Mouse (Mus musculus) limb, embryonic 10.5 days (tissue): ENCODE data around the gene Dpy19l3. TPM values are rescaled to one million over a fixed set of nuclear protein-coding genes. Genes with fewer than 3 reads are reported as not detected.

Experiments used
- DNase-seq: peaks from one replicate; pipeline ENCODE4 v3.0.0-alpha.2; 2017; ENCODE audit warnings: low spot score
- H3K27ac ChIP-seq: fragments of 300-500 bp; sonication (generic); 2 replicates; pipeline ENCODE4 v1.5.1; 2016; ENCODE audit warnings: mild to moderate bottlenecking
- H3K27me3 ChIP-seq: fragments of 300-500 bp; sonication (generic); 2 replicates; pipeline ENCODE4 v1.6.1; 2016; ENCODE audit warnings: low read depth, mild to moderate bottlenecking; ENCODE audit not compliant: poor library complexity, severe bottlenecking
- H3K36me3 ChIP-seq: fragments of 300-500 bp; sonication (generic); 2 replicates; pipeline ENCODE4 v1.6.1; 2016; ENCODE audit warnings: mild to moderate bottlenecking, moderate library complexity
- H3K4me1 ChIP-seq: fragments of 300-500 bp; sonication (generic); 2 replicates; pipeline ENCODE4 v1.6.1; 2016
- H3K4me3 ChIP-seq: fragments of 300-500 bp; sonication (generic); 2 replicates; pipeline ENCODE4 v1.5.1; 2016; ENCODE audit warnings: mild to moderate bottlenecking, moderate library complexity
- H3K9me3 ChIP-seq: fragments of 300-500 bp; sonication (generic); replicated peaks from 2 replicates; pipeline ENCODE4 v1.6.1; 2016; ENCODE audit warnings: mild to moderate bottlenecking
- WGBS: fragments of 180-500 bp; shearing (Covaris S2); methylation state at CpG from one replicate; pipeline ENCODE4 v1.1.7; 2016; 5-methylcytosine and 5-hydroxymethylcytosine counted together
- polyA plus RNA-seq: library from polyadenylated mRNA; unstranded; fragments of >200 nt; fragmentation: Nextera tagmentation; extraction: Ambion mirVana; gene quantifications from 2 replicates; pipeline ENCODE4 v1.2.1, GENCODE M21; 2016

The Dpy19l3 gene
- polyA plus RNA-seq, result 30.3 and 33.9 TPM in 2 replicates

DNA sequence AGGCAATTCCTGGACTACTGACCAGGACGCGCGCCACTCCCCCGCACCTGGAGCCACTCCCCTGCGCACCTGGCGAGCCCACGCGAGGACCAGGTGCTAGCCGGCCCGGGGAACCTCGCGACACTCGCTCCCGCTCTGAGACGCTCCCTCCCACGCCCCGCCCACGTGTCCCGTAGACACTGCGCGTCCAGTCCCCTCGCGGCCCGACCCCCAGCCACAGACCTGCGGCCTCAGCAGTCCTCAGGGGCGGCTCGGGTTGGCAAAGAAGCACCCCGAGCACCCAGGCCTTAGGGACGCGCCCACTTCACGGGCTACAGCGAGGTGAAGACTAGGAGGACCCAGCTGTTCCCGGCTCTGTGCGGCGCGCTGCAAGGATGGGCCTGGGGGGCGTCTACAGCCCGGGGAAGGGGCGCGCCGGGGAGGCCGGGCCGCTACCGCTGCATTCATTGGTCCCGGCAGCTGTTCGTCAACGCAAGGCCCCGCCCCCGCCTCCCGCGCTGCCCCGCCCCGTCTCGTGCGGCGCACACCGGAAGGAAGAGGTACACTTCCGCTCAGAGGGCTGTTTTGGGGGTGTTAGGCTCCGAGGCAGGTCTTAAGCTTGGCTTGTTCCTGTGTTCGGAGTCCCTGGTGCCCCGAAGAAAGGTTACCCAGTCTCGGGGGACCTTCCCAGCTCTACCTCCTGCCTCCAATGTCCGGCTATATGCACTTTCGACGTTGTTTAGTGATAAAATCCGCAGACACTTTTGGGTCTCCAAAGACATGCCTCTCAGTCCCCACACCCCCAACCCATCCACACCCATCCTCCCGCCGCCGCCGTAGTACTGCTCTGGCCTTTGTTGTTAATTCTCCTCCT is at the start of gene Dpy19l3:
Gene Dpy19l3 (minus strand): TSS at position 422 of the 853 bp plus-strand sequence.
- WGBS, result under 1% methylated on average over 70 of the region's 70 CpGs
- H3K27ac ChIP-seq, result peak within 1 kb of the TSS; percentile 88
- DNase-seq, result peak; percentile 95

DNA sequence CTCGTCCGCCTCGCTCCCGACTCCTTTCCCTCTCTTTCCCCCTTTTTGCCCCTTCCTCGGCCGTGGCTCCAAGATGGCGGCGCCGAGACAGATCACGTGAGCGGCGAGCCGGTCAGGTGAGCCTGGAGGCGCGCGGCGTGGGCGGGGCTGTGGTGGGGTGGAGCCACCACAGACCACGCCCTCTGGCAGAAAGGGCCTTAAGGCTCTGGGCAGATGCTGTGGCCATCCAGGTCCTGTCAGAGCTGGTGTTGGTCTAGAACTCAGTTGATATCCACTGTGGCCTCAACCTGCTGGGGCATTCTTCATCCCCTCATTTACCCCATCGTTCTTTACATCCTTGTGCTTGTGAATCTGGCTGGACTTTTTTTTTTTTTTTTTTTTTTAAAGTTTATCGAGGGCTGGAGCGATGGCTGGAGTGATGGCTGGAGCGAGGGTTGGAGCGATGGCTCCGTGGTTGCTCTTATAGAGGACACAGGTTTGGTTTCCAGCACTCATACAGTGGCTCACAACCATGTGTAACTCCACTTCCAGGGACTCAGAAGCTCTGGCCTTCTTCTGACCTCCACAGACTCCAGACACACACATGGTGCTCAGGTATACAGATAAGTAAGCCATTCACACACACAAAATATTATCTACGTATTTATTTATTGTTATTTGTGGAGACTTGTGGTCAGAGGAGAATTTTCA is 48.8 kb upstream of the Dpy19l3 start, which contains the start of gene Zfp507:
Gene Zfp507 (minus strand): TSS at position 98 of the 690 bp plus-strand sequence.
- no peaks in the 10 kb centered on the region for H3K9me3 ChIP-seq
- peak within 1 kb of the TSS; percentile 97 for H3K4me3 ChIP-seq
- no peaks in the 10 kb centered on the region for H3K27me3 ChIP-seq
- DNase-seq, result peak; percentile 98
- 19% methylated on average over 26 of the region's 26 CpGs for WGBS
- H3K27ac ChIP-seq, result peak within 1 kb of the TSS; percentile 98
- peaks cover 11% of the 10 kb centered on the region for H3K4me1 ChIP-seq
- peaks cover 33% of the 10 kb centered on the region for H3K36me3 ChIP-seq

More for the DNA sequence above, at the start of gene Dpy19l3:
- no peaks in the 10 kb centered on the region for H3K9me3 ChIP-seq
- peaks cover 20% of the 10 kb centered on the region for H3K4me1 ChIP-seq
- peaks cover 29% of the 10 kb centered on the region for H3K36me3 ChIP-seq
- H3K4me3 ChIP-seq, result peak within 1 kb of the TSS; percentile 88
- H3K27me3 ChIP-seq, result no peaks in the 10 kb centered on the region

DNA sequence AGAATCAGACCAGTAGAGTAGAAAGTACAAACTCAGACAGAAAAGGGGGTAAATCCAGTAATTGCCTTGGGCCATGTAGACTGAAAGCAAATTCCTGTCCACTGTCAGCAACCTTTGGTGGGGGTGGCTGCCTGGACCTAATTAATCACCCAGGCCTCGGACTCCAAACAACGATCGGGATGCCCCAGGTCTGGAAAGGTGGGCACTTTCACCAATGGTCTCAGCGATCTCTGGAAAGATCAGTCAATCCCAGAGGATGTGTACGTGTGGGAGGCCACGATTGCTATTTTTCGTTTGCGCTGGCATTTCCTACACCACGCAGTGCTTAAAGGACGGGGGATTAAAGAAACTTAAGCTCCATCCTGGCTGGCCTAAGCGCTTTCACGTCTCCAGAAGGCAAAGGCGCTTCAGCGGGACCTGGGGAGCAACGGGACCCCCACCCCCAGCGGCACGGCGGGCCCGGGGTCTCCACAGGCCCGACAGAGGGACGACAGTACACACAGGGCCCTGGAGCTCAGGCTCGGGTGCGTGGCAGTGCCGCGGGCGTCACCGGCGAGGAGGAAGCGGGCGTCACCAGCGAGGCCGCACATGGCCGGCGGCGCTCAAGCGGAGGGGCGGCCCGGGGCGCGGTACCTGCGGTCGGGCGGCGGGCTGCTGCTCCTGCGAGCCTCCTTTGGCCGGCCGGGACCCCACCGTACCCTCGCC is 48.1 kb upstream of the Dpy19l3 start:
- DNase-seq, result no peak

DNA sequence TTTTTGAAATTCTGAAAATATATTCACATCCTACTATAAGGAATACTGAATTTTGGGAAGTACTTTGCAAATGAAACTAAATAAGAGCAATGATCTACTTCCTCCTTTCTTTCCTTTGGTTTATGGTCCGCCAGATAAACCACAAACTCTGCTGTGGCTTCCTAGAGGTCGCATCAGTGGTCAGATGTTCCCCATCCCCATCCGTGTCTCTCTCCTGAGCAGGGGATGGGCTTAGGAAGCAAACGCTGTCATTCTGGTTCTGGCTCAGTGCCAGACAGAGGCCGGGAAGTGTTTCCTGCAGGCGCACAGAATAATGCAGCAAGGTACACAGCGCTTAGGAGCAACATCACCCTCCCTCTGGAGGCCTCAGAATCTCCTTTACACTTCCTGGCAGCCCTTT is 41.9 kb upstream of the Dpy19l3 start:
- H3K36me3 ChIP-seq, result peaks cover 100% of the 10 kb centered on the region
- WGBS, result 88% methylated on average over 7 of the region's 7 CpGs
- H3K9me3 ChIP-seq, result no peaks in the 10 kb centered on the region
- DNase-seq, result no peak
- H3K4me3 ChIP-seq, result no peak overlapping the region
- H3K27ac ChIP-seq, result no peak overlapping the region
- H3K27me3 ChIP-seq, result no peaks in the 10 kb centered on the region
- peaks cover 8% of the 10 kb centered on the region for H3K4me1 ChIP-seq

More for the DNA sequence above, 48.1 kb upstream of the Dpy19l3 start:
- Histone ChIP-seq H3K4me3 (peak overlapping the region; percentile 97), H3K36me3 (peaks cover 40% of the 10 kb centered on the region), H3K4me1 (peaks cover 11% of the 10 kb centered on the region), H3K9me3 (no peaks in the 10 kb centered on the region), H3K27ac (peak overlapping the region; percentile 98), H3K27me3 (no peaks in the 10 kb centered on the region)
- 1% methylated on average over 49 of the region's 49 CpGs for WGBS

DNA sequence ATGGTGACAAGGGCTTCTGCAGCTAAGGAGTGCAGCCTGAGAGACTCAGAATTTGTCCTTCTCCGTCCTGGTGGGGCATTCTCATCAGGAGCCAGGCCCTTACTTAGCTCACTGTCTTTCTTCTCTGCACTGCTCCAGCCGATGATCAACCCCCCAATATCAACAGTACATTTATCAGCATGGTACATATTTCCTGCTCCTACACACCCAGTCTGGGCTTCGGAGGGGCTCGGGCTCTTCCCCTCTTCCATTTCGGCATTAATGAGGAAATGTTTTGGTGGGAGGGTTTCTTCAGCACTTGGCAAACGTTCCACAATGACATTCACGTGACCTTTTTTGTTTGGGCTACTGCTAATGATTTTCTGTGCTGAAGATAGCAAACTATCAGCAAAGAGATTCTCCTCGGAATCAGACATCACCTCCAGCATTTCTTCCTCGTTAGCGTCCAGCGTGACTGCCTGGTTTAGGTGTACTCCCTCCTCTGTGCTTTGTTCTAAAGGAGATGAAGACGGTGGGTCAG is 40.0 kb upstream of the Dpy19l3 start:
- H3K27ac ChIP-seq, result no peak overlapping the region
- no peak for DNase-seq
- H3K36me3 ChIP-seq, result peaks cover 100% of the 10 kb centered on the region
- H3K27me3 ChIP-seq, result no peaks in the 10 kb centered on the region
- WGBS, result 93% methylated on average over 12 of the region's 12 CpGs
- no peak overlapping the region for H3K4me3 ChIP-seq
- H3K4me1 ChIP-seq, result peaks cover 10% of the 10 kb centered on the region
- no peaks in the 10 kb centered on the region for H3K9me3 ChIP-seq

DNA sequence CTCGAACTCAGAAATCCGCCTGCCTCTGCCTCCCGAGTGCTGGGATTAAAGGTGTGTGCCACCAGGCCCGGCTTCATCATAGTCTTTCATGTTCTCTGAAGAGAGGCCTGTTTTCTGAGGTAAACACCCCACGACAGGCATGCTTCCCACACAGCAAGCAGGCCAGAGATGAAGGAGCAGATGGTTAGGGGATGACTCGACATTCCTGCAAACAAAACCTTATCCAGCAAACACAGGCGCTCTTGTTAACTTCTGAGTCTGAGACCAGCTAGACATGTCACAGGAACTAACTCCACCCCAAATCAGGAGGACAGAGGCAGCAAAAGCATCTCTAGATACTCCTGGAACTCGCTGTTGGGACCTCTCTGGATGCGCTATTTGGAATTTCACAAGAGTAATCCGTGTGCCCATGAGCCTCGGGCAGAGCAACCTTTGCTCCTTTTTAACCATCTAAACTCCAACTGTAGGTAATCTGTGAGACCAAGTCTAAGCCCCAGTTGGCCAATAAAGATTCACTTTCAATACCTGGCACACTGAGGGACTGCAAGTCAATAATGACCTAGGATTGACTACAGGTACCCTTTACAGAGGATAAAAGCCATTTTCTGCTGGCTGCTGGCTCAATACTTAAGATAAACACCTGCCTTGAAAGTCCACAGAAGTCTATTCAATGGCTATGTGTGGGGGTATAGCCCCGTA is 38.0 kb upstream of the Dpy19l3 start:
- H3K4me3 ChIP-seq, result no peak overlapping the region
- WGBS, result 89% methylated on average over 12 of the region's 12 CpGs
- H3K36me3 ChIP-seq, result peaks cover 98% of the 10 kb centered on the region
- no peaks in the 10 kb centered on the region for H3K9me3 ChIP-seq
- no peak for DNase-seq
- H3K4me1 ChIP-seq, result peaks cover 10% of the 10 kb centered on the region
- no peak overlapping the region for H3K27ac ChIP-seq
- H3K27me3 ChIP-seq, result no peaks in the 10 kb centered on the region

DNA sequence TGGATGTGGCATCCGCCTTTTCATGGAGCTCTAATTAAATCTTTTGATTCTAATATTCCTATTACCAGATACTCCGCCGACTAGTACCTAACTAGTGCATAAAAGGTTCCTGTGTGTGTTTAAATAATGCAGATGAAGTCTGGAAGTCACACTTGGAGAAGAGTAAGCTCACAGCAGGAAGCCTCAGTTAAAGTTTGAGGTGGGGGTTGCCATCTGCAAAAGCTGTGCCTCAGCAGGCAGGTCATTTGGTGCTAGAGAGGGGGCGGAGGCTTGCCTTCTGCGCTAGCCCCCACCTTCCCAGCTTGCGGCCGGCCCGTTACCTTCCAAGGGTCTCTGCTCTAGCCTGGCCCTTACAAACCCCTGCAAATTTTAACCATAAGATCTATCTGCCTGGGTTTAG is 36.7 kb upstream of the Dpy19l3 start:
- Histone ChIP-seq H3K36me3 (peaks cover 98% of the 10 kb centered on the region), H3K4me1 (peaks cover 10% of the 10 kb centered on the region), H3K4me3 (no peak overlapping the region), H3K9me3 (no peaks in the 10 kb centered on the region), H3K27me3 (no peaks in the 10 kb centered on the region), H3K27ac (no peak overlapping the region; the same call in 1 of the 2 replicates)
- 53% methylated on average over 8 of the region's 8 CpGs for WGBS
- no peak for DNase-seq

DNA sequence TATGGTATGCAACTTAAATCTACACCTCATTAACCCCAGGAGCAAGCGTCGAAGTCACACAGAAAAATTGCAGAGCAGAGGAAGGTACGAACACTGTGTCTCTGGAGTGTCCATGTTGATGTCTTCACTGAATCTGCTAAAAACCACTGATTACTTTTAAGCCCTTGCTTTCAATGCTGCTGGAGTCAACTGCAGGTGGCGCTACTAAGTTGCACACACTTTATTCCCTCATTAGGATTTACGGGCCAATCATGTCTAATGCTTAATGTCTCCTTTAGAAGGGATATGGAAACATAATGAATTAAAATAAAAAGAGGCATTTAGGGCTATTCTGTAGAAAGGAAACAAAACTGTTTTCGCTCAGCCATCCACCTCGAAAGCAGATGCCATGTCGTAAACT is 35.9 kb upstream of the Dpy19l3 start:
- H3K27ac ChIP-seq, result no peak overlapping the region
- peaks cover 98% of the 10 kb centered on the region for H3K36me3 ChIP-seq
- H3K27me3 ChIP-seq, result no peaks in the 10 kb centered on the region
- WGBS, result 60% methylated on average over 8 of the region's 8 CpGs
- H3K4me3 ChIP-seq, result no peak overlapping the region
- peaks cover 10% of the 10 kb centered on the region for H3K4me1 ChIP-seq
- DNase-seq, result no peak
- no peaks in the 10 kb centered on the region for H3K9me3 ChIP-seq

DNA sequence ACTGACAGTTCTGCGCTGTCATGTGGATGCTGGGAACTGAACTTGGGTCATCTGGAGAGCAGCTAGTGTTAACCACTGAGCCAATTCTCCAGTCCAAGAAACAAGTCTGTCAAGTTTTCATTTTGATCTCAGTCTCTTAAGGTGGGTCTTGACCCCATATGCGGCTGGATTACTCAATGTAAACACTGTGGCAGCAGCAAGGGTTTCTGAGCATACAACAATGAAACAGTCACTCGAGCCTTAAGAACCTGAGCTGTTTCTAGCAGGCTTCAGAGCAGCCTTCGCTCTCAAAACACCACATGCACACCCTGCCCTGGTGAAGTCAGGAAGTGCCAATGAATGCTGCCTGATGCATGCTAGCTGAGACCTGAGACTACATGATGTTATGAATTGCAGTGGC is 31.3 kb upstream of the Dpy19l3 start:
- peaks cover 97% of the 10 kb centered on the region for H3K36me3 ChIP-seq
- no peak overlapping the region for H3K27ac ChIP-seq
- H3K4me3 ChIP-seq, result no peak overlapping the region
- no peaks in the 10 kb centered on the region for H3K27me3 ChIP-seq
- no peaks in the 10 kb centered on the region for H3K9me3 ChIP-seq
- DNase-seq, result no peak
- WGBS, result 86% methylated on average over 4 of the region's 4 CpGs
- no peaks in the 10 kb centered on the region; the same call in 1 of the 2 replicates for H3K4me1 ChIP-seq

DNA sequence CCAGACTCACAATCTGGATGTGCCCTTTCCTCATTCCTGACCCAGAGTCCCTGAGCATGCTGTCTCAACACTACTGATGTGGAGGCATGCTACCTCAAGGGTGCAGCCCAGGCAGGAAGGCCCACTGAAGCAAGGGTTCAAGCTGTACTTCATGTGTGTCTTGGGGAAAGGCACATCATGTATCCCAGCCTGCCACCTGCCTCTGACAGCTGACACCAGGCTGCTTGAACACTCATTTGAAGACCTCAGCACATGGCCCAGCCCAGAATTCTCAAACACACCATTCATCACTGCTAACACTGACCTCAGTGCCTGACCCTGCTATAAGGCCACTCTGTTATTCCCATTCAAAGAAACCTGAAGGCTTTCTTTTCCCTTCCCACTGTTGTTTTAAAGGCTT is 28.0 kb upstream of the Dpy19l3 start:
- DNase-seq, result no peak
- Histone ChIP-seq H3K4me3 (no peak overlapping the region), H3K9me3 (no peaks in the 10 kb centered on the region), H3K36me3 (peaks cover 98% of the 10 kb centered on the region), H3K4me1 (no peaks in the 10 kb centered on the region), H3K27ac (no peak overlapping the region), H3K27me3 (no peaks in the 10 kb centered on the region)

DNA sequence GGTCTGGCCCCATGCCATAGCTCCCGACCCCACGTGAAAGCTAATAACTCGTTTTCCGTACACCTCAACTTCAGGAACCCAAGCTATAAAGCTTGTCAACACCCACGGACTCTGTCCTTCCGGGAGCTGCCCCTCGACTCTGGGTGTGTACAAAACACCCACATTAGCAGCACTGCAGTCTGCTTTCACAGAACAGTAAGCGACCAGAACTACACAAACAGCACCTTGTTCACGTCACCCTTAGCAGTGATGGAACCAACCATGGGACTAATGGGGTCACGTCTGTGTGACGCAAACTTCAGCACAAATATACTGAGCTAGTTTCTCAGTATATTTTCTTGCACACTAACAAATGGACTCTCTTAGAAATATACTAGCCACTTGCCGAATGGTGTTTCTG is 19.9 kb upstream of the Dpy19l3 start:
- Histone ChIP-seq H3K27me3 (no peaks in the 10 kb centered on the region), H3K4me3 (no peak overlapping the region), H3K27ac (no peak overlapping the region), H3K36me3 (peaks cover 75% of the 10 kb centered on the region), H3K4me1 (no peaks in the 10 kb centered on the region), H3K9me3 (no peaks in the 10 kb centered on the region)
- WGBS, result 95% methylated on average over 12 of the region's 12 CpGs
- no peak for DNase-seq

DNA sequence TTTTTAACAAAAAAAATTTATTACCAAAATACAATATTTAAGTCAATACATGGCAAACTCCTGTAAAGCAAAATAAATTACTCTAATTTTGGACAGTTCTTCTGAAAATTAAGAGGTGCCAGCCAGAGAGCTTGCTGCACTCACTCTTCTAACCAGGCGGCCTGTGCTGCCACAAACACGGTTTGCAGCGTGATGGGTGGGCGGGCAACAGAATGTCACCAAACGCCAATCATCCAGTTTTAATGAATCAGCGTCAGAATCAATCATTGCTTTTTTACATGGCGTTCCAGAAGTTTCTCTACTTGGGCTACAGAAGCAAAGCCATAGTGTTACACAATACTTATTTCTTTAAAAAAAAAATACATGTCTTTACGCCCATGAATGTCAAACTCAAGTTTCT is 18.1 kb upstream of the Dpy19l3 start:
- Histone ChIP-seq H3K27me3 (no peaks in the 10 kb centered on the region), H3K9me3 (no peaks in the 10 kb centered on the region), H3K27ac (no peak overlapping the region), H3K4me1 (no peaks in the 10 kb centered on the region), H3K36me3 (peaks cover 57% of the 10 kb centered on the region), H3K4me3 (no peak overlapping the region)
- WGBS, result 92% methylated on average over 8 of the region's 8 CpGs
- no peak for DNase-seq
